Comparison of ENCODE assay signal across 25 mouse cellular contexts in genomic region chr12:105676274-105676673, GRCm38 (mm10). TPM values are rescaled to one million over a fixed set of nuclear protein-coding genes. Genes with fewer than 3 reads are reported as not detected.
DNase-seq lines count a peak whose midpoint lies in the region; ATAC-seq and TF ChIP-seq lines count a peak whose summit lies in the region.
"Had no signal": no experiment of that assay in that cellular context is flagged by ENCODE, and none has a peak within 500 bp of the region (broad histone marks: within the 10 kb centered on the region; RNA-seq: fewer than 3 reads in every experiment).

No protein-coding gene starts in this region.

- H3K4me3 ChIP-seq in MEL (ENCODE audit: control insufficient read depth in 1 of 2, insufficient read depth in 1 of 2, low read depth in 2 of 2, low read length in 2 of 2), result no peak overlapping the region
- H3K4me3 ChIP-seq in liver, embryonic 11.5 days (ENCODE audit: low read depth, low read length), result no peak overlapping the region
- no peak overlapping the region for H3K4me3 ChIP-seq in liver, embryonic 15.5 days (replicated peaks)
- no peak overlapping the region for H3K4me3 ChIP-seq in midbrain, embryonic 13.5 days (replicated peaks)
- H3K4me3 ChIP-seq: embryonic facial prominence, embryonic 15.5 days; erythroblast, embryonic 14.5 days; forebrain, embryonic 10.5 days; heart, adult 2 months; heart, embryonic 15.5 days; hindbrain, embryonic 13.5 days had no signal

- no peaks in the 10 kb centered on the region for H3K9me3 ChIP-seq in MEL (replicated peaks; ENCODE audit: insufficient read depth, low read length)
- no peaks in the 10 kb centered on the region; the same call in 1 of the 2 replicates for H3K9me3 ChIP-seq in liver, embryonic 11.5 days (ENCODE audit: control insufficient read depth, low read length)
- H3K9me3 ChIP-seq in liver, embryonic 15.5 days (replicated peaks), result no peaks in the 10 kb centered on the region
- no peaks in the 10 kb centered on the region for H3K9me3 ChIP-seq in midbrain, embryonic 13.5 days
- H3K9me3 ChIP-seq: embryonic facial prominence, embryonic 15.5 days; forebrain, embryonic 10.5 days; heart, embryonic 15.5 days; hindbrain, embryonic 13.5 days had no signal

- peak; percentile 74 for ATAC-seq in liver, embryonic 11.5 days (replicated peaks; ENCODE audit: low FRiP score)
- ATAC-seq in liver, embryonic 15.5 days (ENCODE audit: insufficient read depth), result peak; percentile 51; the same call in 1 of the 2 replicates
- ATAC-seq in megakaryocyte-erythroid progenitor cell, adult 5-6 weeks (replicated peaks; ENCODE audit: low FRiP score, low TSS enrichment, poor library complexity, severe bottlenecking), result peak; percentile 89
- no peak for ATAC-seq in midbrain, embryonic 13.5 days
- ATAC-seq: activated CD4-positive, CD25-positive, alpha-beta regulatory T cell, adult 4 months; forebrain, embryonic 14.5 days; Patski had no signal

- 63% methylated on average over 8 of the region's 8 CpGs for WGBS in liver, embryonic 11.5 days
- 38% methylated on average over 8 of the region's 8 CpGs for WGBS in liver, embryonic 15.5 days (ENCODE audit: insufficient replicate concordance)
- 94% methylated on average over 8 of the region's 8 CpGs for WGBS in midbrain, embryonic 13.5 days

- no peaks in the 10 kb centered on the region; a peak in 1 of 4 replicates for H3K4me1 ChIP-seq in MEL (ENCODE audit: control insufficient read depth in 1 of 2, insufficient read depth in 2 of 2, low read length in 2 of 2)
- H3K4me1 ChIP-seq in liver, embryonic 11.5 days (replicated peaks; ENCODE audit: control insufficient read depth, insufficient read depth, low read length), result no peaks in the 10 kb centered on the region; the same call in none of the 2 replicates
- H3K4me1 ChIP-seq in liver, embryonic 15.5 days (replicated peaks), result 0 out of 2 replicates have a peak, but pooled peaks cover 10% of the 10 kb centered on the region
- 0 out of 2 replicates have a peak, but pooled peaks cover 2% of the 10 kb centered on the region for H3K4me1 ChIP-seq in midbrain, embryonic 13.5 days (replicated peaks)
- H3K4me1 ChIP-seq: embryonic facial prominence, embryonic 15.5 days; forebrain, embryonic 10.5 days; heart, embryonic 15.5 days had no signal

- H3K79me2 ChIP-seq in MEL (ENCODE audit: control insufficient read depth, insufficient read depth, low read length, poor library complexity), result peaks cover 22% of the 10 kb centered on the region

- TF ChIP-seq EP300 in MEL (IDR thresholded peaks at IDR 0.05; ENCODE audit: low read depth in 1 of 2, low read length in 2 of 2), result no peak

- no peak for TF ChIP-seq RAD21 in MEL (IDR thresholded peaks at IDR 0.05; ENCODE audit: low read depth, low read length)

- no peak for TF ChIP-seq POLR2A in MEL (IDR thresholded peaks at IDR 0.05; ENCODE audit: control insufficient read depth in 1 of 2, insufficient read depth in 1 of 2, low read depth in 1 of 2, low read length in 2 of 2, poor library complexity in 1 of 2)

- H3K4me2 ChIP-seq in liver, embryonic 11.5 days, result no peak overlapping the region
- no peak overlapping the region for H3K4me2 ChIP-seq in liver, embryonic 15.5 days
- H3K4me2 ChIP-seq in midbrain, embryonic 13.5 days (replicated peaks), result no peak overlapping the region
- H3K4me2 ChIP-seq: embryonic facial prominence, embryonic 15.5 days; heart, embryonic 11.5 days; heart, embryonic 15.5 days; hindbrain, embryonic 13.5 days had no signal

- DNase-seq in MEL (ENCODE audit: low read depth, low spot score), result peak; percentile 18
- no peak for DNase-seq in liver, embryonic 11.5 days (ENCODE audit: low spot score)
- DNase-seq in gastrocnemius, adult 8-10 months (ENCODE audit: low spot score in 2 of 2), result no peak
- DNase-seq in c-Kit-positive CD71-positive TER-119-positive erythroid progenitor cells, embryonic 14.5 days (ENCODE audit: low spot score), result no peak
- DNase-seq: adrenal gland, postnatal 14 days; cerebellum, adult 18-20 months; cerebellum, adult 9-11 months; embryo, embryonic 11 days; gastrocnemius, postnatal 10 days; heart, adult 2 months; heart, postnatal 14 days had no signal

- H3K27me3 ChIP-seq in MEL (ENCODE audit: control insufficient read depth in 1 of 2, insufficient read depth in 2 of 2, low read length in 2 of 2), result no peaks in the 10 kb centered on the region
- H3K27me3 ChIP-seq in liver, embryonic 11.5 days (replicated peaks; ENCODE audit: control insufficient read depth, insufficient read depth, low read length), result no peaks in the 10 kb centered on the region
- no peaks in the 10 kb centered on the region for H3K27me3 ChIP-seq in liver, embryonic 15.5 days
- H3K27me3 ChIP-seq in midbrain, embryonic 13.5 days, result no peaks in the 10 kb centered on the region
- H3K27me3 ChIP-seq: embryonic facial prominence, embryonic 15.5 days; heart, embryonic 15.5 days; hindbrain, embryonic 13.5 days; Patski had no signal

- H3K36me3 ChIP-seq in MEL (ENCODE audit: control insufficient read depth in 1 of 2, insufficient read depth in 2 of 2, low read length in 2 of 2), result peaks cover 4 to 21% of the 10 kb centered on the region in 2 experiments; a peak in 3 of 4 replicates
- H3K36me3 ChIP-seq in liver, embryonic 11.5 days (ENCODE audit: control insufficient read depth, insufficient read depth, low read length), result peaks cover 31% of the 10 kb centered on the region
- H3K36me3 ChIP-seq in liver, embryonic 15.5 days (replicated peaks), result peaks cover 57% of the 10 kb centered on the region
- H3K36me3 ChIP-seq in midbrain, embryonic 13.5 days, result peaks cover 27% of the 10 kb centered on the region

- H3K9ac ChIP-seq in MEL (ENCODE audit: control insufficient read depth, low read depth, low read length, poor library complexity, severe bottlenecking), result no peak overlapping the region
- no peak overlapping the region for H3K9ac ChIP-seq in liver, embryonic 11.5 days (ENCODE audit: low read depth, low read length)
- H3K9ac ChIP-seq in liver, embryonic 15.5 days, result no peak overlapping the region
- H3K9ac ChIP-seq in midbrain, embryonic 13.5 days (replicated peaks), result no peak overlapping the region
- H3K9ac ChIP-seq: embryonic facial prominence, embryonic 15.5 days; heart, embryonic 15.5 days; hindbrain, embryonic 13.5 days had no signal

- TF ChIP-seq CTCF in MEL (IDR thresholded peaks at IDR 0.05 in 2 of 3, conservative IDR thresholded peaks at IDR 0.05 in 1 of 3; ENCODE audit: control insufficient read depth in 1 of 3, insufficient read depth in 1 of 3, low read depth in 2 of 3, low read length in 3 of 3, poor library complexity in 1 of 3, severe bottlenecking in 1 of 3), result no peak

- H3K27ac ChIP-seq in MEL (ENCODE audit: control insufficient read depth, low read depth, low read length), result no peak overlapping the region
- no peak overlapping the region for H3K27ac ChIP-seq in liver, embryonic 11.5 days (ENCODE audit: low read depth, low read length)
- no peak overlapping the region for H3K27ac ChIP-seq in liver, embryonic 15.5 days (replicated peaks)
- no peak overlapping the region for H3K27ac ChIP-seq in midbrain, embryonic 13.5 days
- H3K27ac ChIP-seq: embryonic facial prominence, embryonic 15.5 days; forebrain, embryonic 10.5 days; heart, adult 2 months; heart, embryonic 15.5 days; hindbrain, embryonic 13.5 days had no signal

TF ChIP-seq in MEL, 35 proteins besides CTCF, POLR2A, EP300 and RAD21:
- no peak for TF ChIP-seq ETS1 (IDR thresholded peaks at IDR 0.05; ENCODE audit: low read depth, low read length)
- TF ChIP-seq GABPA (IDR thresholded peaks at IDR 0.05; ENCODE audit: low read depth, low read length), result no peak
- TF ChIP-seq MAZ (IDR thresholded peaks at IDR 0.05; ENCODE audit: low read depth, low read length), result no peak
- 0 out of 2 replicates have a peak, but pooled peaks have one; percentile 19 for TF ChIP-seq POLR2AphosphoS2 (IDR thresholded peaks at IDR 0.05; ENCODE audit: low read length)

RNA-seq across cellular contexts. Expression of gene Gskip, which starts 8.4 kb away (rescaled TPM):
- 12.0 and 12.6 TPM in 2 replicates for total RNA-seq in MEL (2012; rRNA removed)
- polyA plus RNA-seq in MEL (2012; ENCODE audit: insufficient read depth in 1 of 2, insufficient read length in 2 of 2, low read depth in 1 of 2, low replicate concordance in 2 of 2, missing spikeins in 1 of 2), result 10 to 100 TPM in 1 of 2 experiments, not detected in 1; 13.9 TPM
- polyA plus RNA-seq in liver, embryonic 11.5 days (2014; fragmentation: Nextera tagmentation; extraction: Ambion mirVana), result 27.5 and 28.4 TPM in 2 replicates
- 11.5 and 11.8 TPM in 2 replicates for polyA plus RNA-seq in liver, embryonic 15.5 days (2015; fragmentation: Nextera tagmentation; extraction: Ambion mirVana)
- 15.5 and 20.6 TPM in 2 replicates for total RNA-seq in megakaryocyte-erythroid progenitor cell, adult 5-6 weeks (2014; fragmentation: Nextera tagmentation)
- total RNA-seq in megakaryocyte-erythroid progenitor cell, adult 5-6 weeks (2017), result 12.5 and 19.1 TPM in 2 replicates
- 37.8 and 39.4 TPM in 2 replicates for polyA plus RNA-seq in midbrain, embryonic 13.5 days (2015; fragmentation: Nextera tagmentation; extraction: Ambion mirVana)
- 1 to 10 TPM; 6.1 to 7.7 (median 6.3) TPM for total RNA-seq in gastrocnemius, adult 8-10 months (2022)

RNA-seq across cellular contexts. Expression of gene Atg2b, which starts 8.7 kb away (rescaled TPM):
- total RNA-seq in MEL (2012; rRNA removed), result 28.3 and 31.3 TPM in 2 replicates
- 10 to 100 TPM in 1 of 2 experiments, not detected in 1; 35.9 TPM for polyA plus RNA-seq in MEL (2012; ENCODE audit: insufficient read depth in 1 of 2, insufficient read length in 2 of 2, low read depth in 1 of 2, low replicate concordance in 2 of 2, missing spikeins in 1 of 2)
- 26.3 and 28.2 TPM in 2 replicates for polyA plus RNA-seq in liver, embryonic 11.5 days (2014; fragmentation: Nextera tagmentation; extraction: Ambion mirVana)
- polyA plus RNA-seq in liver, embryonic 15.5 days (2015; fragmentation: Nextera tagmentation; extraction: Ambion mirVana), result 6.8 and 7.7 TPM in 2 replicates
- total RNA-seq in megakaryocyte-erythroid progenitor cell, adult 5-6 weeks (2014; fragmentation: Nextera tagmentation), result 77.7 and 89.6 TPM in 2 replicates
- total RNA-seq in megakaryocyte-erythroid progenitor cell, adult 5-6 weeks (2017), result 37.7 and 41.3 TPM in 2 replicates
- polyA plus RNA-seq in midbrain, embryonic 13.5 days (2015; fragmentation: Nextera tagmentation; extraction: Ambion mirVana), result 14.0 and 14.5 TPM in 2 replicates
- 10 to 100 TPM; 16.8 to 20.5 (median 19.0) TPM for total RNA-seq in gastrocnemius, adult 8-10 months (2022)

RNA-seq across cellular contexts. Expression of gene Ak7, which starts 29.5 kb away (rescaled TPM):
- 0.13 and 0.31 TPM in 2 replicates for total RNA-seq in MEL (2012; rRNA removed)
- under 1 TPM in 1 of 2 experiments, not detected in 1; 0.36 TPM for polyA plus RNA-seq in MEL (2012; ENCODE audit: insufficient read depth in 1 of 2, insufficient read length in 2 of 2, low read depth in 1 of 2, low replicate concordance in 2 of 2, missing spikeins in 1 of 2)
- polyA plus RNA-seq in liver, embryonic 11.5 days (2014; fragmentation: Nextera tagmentation; extraction: Ambion mirVana), result 0.10 TPM in 1 of 2 replicates, not detected in the other
- polyA plus RNA-seq in liver, embryonic 15.5 days (2015; fragmentation: Nextera tagmentation; extraction: Ambion mirVana), result 0.09 and 0.13 TPM in 2 replicates
- 0.22 TPM in 1 of 2 replicates, not detected in the other for total RNA-seq in megakaryocyte-erythroid progenitor cell, adult 5-6 weeks (2014; fragmentation: Nextera tagmentation)
- 0.05 and 0.27 TPM in 2 replicates for total RNA-seq in megakaryocyte-erythroid progenitor cell, adult 5-6 weeks (2017)
- 0.67 and 1.6 TPM in 2 replicates for polyA plus RNA-seq in midbrain, embryonic 13.5 days (2015; fragmentation: Nextera tagmentation; extraction: Ambion mirVana)
- not detected for total RNA-seq in gastrocnemius, adult 8-10 months (2022)
- total RNA-seq: gastrocnemius, postnatal 10 days; heart, adult 2 months; hematopoietic stem cell, adult 5-6 weeks had no signal
- polyA plus RNA-seq: embryonic facial prominence, embryonic 11.5 days; erythroblast, embryonic 14.5 days; Patski had no signal
